ENCODE assay signal across 12 mouse cellular contexts in the genomic region with DNA sequence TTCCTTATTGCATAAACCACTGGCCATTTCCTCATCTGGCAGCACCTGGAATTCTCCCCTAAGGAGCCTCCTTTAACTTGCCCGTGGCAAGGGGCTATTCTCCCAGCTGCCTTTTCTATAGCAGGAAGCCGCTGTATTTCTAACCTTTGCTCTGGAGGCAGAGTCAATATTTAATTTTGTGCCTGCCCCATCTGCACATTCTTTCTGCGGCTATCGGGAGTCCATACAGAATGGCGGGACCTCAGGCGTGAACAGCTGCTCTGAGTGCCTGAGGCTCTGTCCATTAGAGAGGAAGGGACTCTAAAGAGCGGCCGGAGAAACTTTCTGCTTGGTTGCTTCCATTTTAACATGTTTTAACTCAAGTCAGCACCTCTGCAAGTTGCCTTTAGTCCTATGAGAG.
DNase-seq lines count a peak whose midpoint lies in the region; ATAC-seq and TF ChIP-seq lines count a peak whose summit lies in the region.
"Had no signal": no experiment of that assay in that cellular context is flagged by ENCODE, and none has a peak within 500 bp of the region (broad histone marks: within the 10 kb centered on the region; RNA-seq: fewer than 3 reads in every experiment).

No protein-coding gene starts in this region.

- no peak overlapping the region; the same call in 1 of the 2 replicates for H3K4me2 ChIP-seq in intestine, postnatal 0 days (replicated peaks; ENCODE audit: low read depth)
- no peak overlapping the region for H3K4me2 ChIP-seq in neural tube, embryonic 11.5 days (ENCODE audit: low read depth)

- H3K4me3 ChIP-seq in intestine, postnatal 0 days (ENCODE audit: low read depth, low read length): no peak overlapping the region
- no peak overlapping the region for H3K4me3 ChIP-seq in neural tube, embryonic 11.5 days (ENCODE audit: low read depth, low read length)

- H3K27me3 ChIP-seq in intestine, postnatal 0 days (replicated peaks; ENCODE audit: control insufficient read depth, insufficient read depth, low read length): no peaks in the 10 kb centered on the region
- no peaks in the 10 kb centered on the region for H3K27me3 ChIP-seq in neural tube, embryonic 11.5 days (ENCODE audit: control insufficient read depth, insufficient read depth, low read length)

- H3K9ac ChIP-seq in intestine, postnatal 0 days (ENCODE audit: low read depth, low read length): no peak overlapping the region
- H3K9ac ChIP-seq in neural tube, embryonic 11.5 days (ENCODE audit: low read length): no peak overlapping the region
- H3K9ac ChIP-seq: liver, embryonic 14.5 days had no signal

- no peaks in the 10 kb centered on the region for H3K36me3 ChIP-seq in intestine, postnatal 0 days (ENCODE audit: control insufficient read depth, insufficient read depth)
- no peaks in the 10 kb centered on the region for H3K36me3 ChIP-seq in neural tube, embryonic 11.5 days (ENCODE audit: control insufficient read depth, insufficient read depth, low read length)

- WGBS in intestine, postnatal 0 days: 36% methylated on average over 8 of the region's 8 CpGs
- WGBS in neural tube, embryonic 11.5 days: 57% methylated on average over 8 of the region's 8 CpGs

- H3K9me3 ChIP-seq in intestine, postnatal 0 days (ENCODE audit: control insufficient read depth): no peaks in the 10 kb centered on the region
- no peaks in the 10 kb centered on the region for H3K9me3 ChIP-seq in neural tube, embryonic 11.5 days (ENCODE audit: control insufficient read depth, low read length)

- no peak for TF ChIP-seq CTCF in intestine, postnatal 0 days (IDR thresholded peaks at IDR 0.05; ENCODE audit: low read depth)

- H3K27ac ChIP-seq in intestine, postnatal 0 days (ENCODE audit: low read depth, low read length): no peak overlapping the region
- no peak overlapping the region for H3K27ac ChIP-seq in neural tube, embryonic 11.5 days (ENCODE audit: low read depth, low read length)
- H3K27ac ChIP-seq: liver, embryonic 14.5 days had no signal

- ATAC-seq in intestine, postnatal 0 days: peak; percentile 67
- no peak for ATAC-seq in neural tube, embryonic 11.5 days (ENCODE audit: insufficient read depth, low FRiP score, low TSS enrichment)
- ATAC-seq: forebrain, embryonic 16.5 days had no signal

- peak; percentile 24 for DNase-seq in embryo, embryonic 10 days (ENCODE audit: low spot score)
- DNase-seq in embryo, embryonic 9.5 days (ENCODE audit: extremely low spot score): no peak
- DNase-seq in kidney, postnatal 25 days: peak; percentile 16 to 39
- DNase-seq in neural tube, embryonic 11.5 days (ENCODE audit: low spot score): peak; percentile 11
- DNase-seq in adrenal gland, postnatal 10 days: no peak
- DNase-seq in thymus, postnatal 25 days: no peak
- no peak for DNase-seq in urinary bladder, postnatal 10 days (ENCODE audit: low spot score)
- DNase-seq: cerebellum, adult 18-20 months; right cerebral cortex, postnatal 25 days had no signal

- peaks cover 4% of the 10 kb centered on the region for H3K4me1 ChIP-seq in intestine, postnatal 0 days (replicated peaks; ENCODE audit: control insufficient read depth, insufficient read depth, low read length)
- no peaks in the 10 kb centered on the region for H3K4me1 ChIP-seq in neural tube, embryonic 11.5 days (ENCODE audit: control insufficient read depth, insufficient read depth, low read length)

Comparison
In these comparisons a context has a peak if more than half of its experiments do, and no peak if none do; other contexts are left out.
1. DNase-seq: peak in embryo, embryonic 10 days (single experiment), kidney, postnatal 25 days (2 of 2) and neural tube, embryonic 11.5 days (single experiment); none in embryo, embryonic 9.5 days (single experiment), adrenal gland, postnatal 10 days (single experiment), thymus, postnatal 25 days (single experiment) and urinary bladder, postnatal 10 days (single experiment).